Mouse (Mus musculus) C2C12 (cell line): ENCODE data around the gene Hoxc6.

Experiments
- CEBPB ChIP-seq: IDR thresholded peaks from one replicate; pipeline ENCODE4 v1.6.1; 2011; ENCODE audit warnings: low read depth, mild to moderate bottlenecking, control low read depth, moderate library complexity
- CTCF ChIP-seq: IDR thresholded peaks from one replicate; pipeline ENCODE4 v1.5.1; 2011; ENCODE audit not compliant: control insufficient read depth, insufficient read depth, insufficient read length
- MAX ChIP-seq: IDR thresholded peaks from one replicate; pipeline ENCODE4 v1.6.1; 2011; ENCODE audit warnings: mild to moderate bottlenecking, control low read depth
- MYOD1 ChIP-seq: IDR thresholded peaks from one replicate; pipeline ENCODE4 v1.6.1; 2011; ENCODE audit warnings: low read depth; ENCODE audit not compliant: control insufficient read depth, insufficient read length
- MYOG ChIP-seq: IDR thresholded peaks from one replicate; pipeline ENCODE4 v1.6.1; 2011; ENCODE audit not compliant: control insufficient read depth, insufficient read length; ENCODE audit errors: extremely low read depth
- USF1 ChIP-seq: IDR thresholded peaks from one replicate; pipeline ENCODE4 v1.6.1; 2011; ENCODE audit warnings: low read depth, mild to moderate bottlenecking, control low read depth, moderate library complexity

- no peak for TF ChIP-seq CTCF
- TF ChIP-seq CEBPB = no peak
- no peak for TF ChIP-seq MYOD1
- TF ChIP-seq MAX = no peak
- no peak for TF ChIP-seq USF1
- TF ChIP-seq MYOG = no peak
Observed at GRCm38 (mm10) chr15:102972753-102973152, 25.3 kb upstream of the Hoxc6 start.
